Mouse (Mus musculus) CH12.LX (cell line): ENCODE measurements at regions not wholly inside any gene's neighbourhood (a gene's known extent, or its start where the extent isn't known, plus 50 kb on each side); places are given as distances from the start of the nearest gene placed in this dataset.

Source experiments
- CTCF ChIP-seq, 2 experiments: IDR thresholded peaks in 1 of 2; conservative IDR thresholded peaks in 1 of 2; 2 replicates each; pipeline ENCODE4 v1.5.1; 2011 to 2012; ENCODE audit warnings: low read depth in 2 of 2, low read length in 2 of 2, improper control_type of control experiment in 1 of 2, inconsistent platforms in 1 of 2, mild to moderate bottlenecking in 1 of 2, moderate library complexity in 1 of 2
- EP300 ChIP-seq: IDR thresholded peaks from 2 replicates; pipeline ENCODE4 v1.6.1; 2011; ENCODE audit warnings: low read length, improper control_type of control experiment
- JUN ChIP-seq: IDR thresholded peaks from 2 replicates; pipeline ENCODE4 v1.6.1; 2011; ENCODE audit warnings: low read depth, mild to moderate bottlenecking, low read length, improper control_type of control experiment, moderate library complexity; ENCODE audit not compliant: insufficient read depth
- MAFK ChIP-seq: IDR thresholded peaks from 2 replicates; pipeline ENCODE4 v1.6.1; 2011; ENCODE audit warnings: low read length, improper control_type of control experiment; ENCODE audit not compliant: insufficient replicate concordance
- MEF2A ChIP-seq: IDR thresholded peaks from 2 replicates; pipeline ENCODE4 v1.6.1; 2014; ENCODE audit warnings: low read depth, mild to moderate bottlenecking, inconsistent platforms, low read length, improper control_type of control experiment, borderline replicate concordance
- MXI1 ChIP-seq: IDR thresholded peaks from 2 replicates; pipeline ENCODE4 v1.6.1; 2011; ENCODE audit warnings: mild to moderate bottlenecking, low read depth, low read length, improper control_type of control experiment
- NRF1 ChIP-seq: IDR thresholded peaks from 2 replicates; pipeline ENCODE4 v1.6.1; 2014; ENCODE audit warnings: low read depth, mild to moderate bottlenecking, inconsistent platforms, low read length, improper control_type of control experiment, moderate library complexity
- POLR2A ChIP-seq: IDR thresholded peaks from 2 replicates; pipeline ENCODE4 v1.6.1; 2011; ENCODE audit warnings: low read depth, mild to moderate bottlenecking, improper control_type of control experiment, low read length
- USF1 ChIP-seq: IDR thresholded peaks from 2 replicates; pipeline ENCODE4 v1.6.1; 2014; ENCODE audit warnings: low read depth, mild to moderate bottlenecking, inconsistent platforms, low read length, improper control_type of control experiment

- TF ChIP-seq POLR2A (no peak), CTCF (conservative IDR thresholded peaks at IDR 0.05 in 1 of 2, IDR thresholded peaks at IDR 0.05 in 1 of 2; ENCODE audit: low read depth in 2 of 2, low read length in 2 of 2) (no peak), JUN (no peak), MEF2A (no peak), EP300 (no peak), MXI1 (no peak), NRF1 (no peak), MAFK (no peak), USF1 (no peak)
These were observed 236.3 kb upstream of the Kcnj16 start for GRCm38 (mm10) chr11:110731510-110731909.
